Mouse (Mus musculus) liver, embryonic 14.5 days (tissue): ENCODE measurements around the gene Slc22a13.

ENCODE experiments used
- CTCF ChIP-seq: IDR thresholded peaks from 2 replicates; pipeline ENCODE4 v1.5.1; 2016; ENCODE audit warnings: antibody characterized with exemption, low read depth, control low read depth
- EP300 ChIP-seq: IDR thresholded peaks from 2 replicates; pipeline ENCODE4 v1.6.1; 2016; ENCODE audit warnings: antibody characterized with exemption, low read depth

DNA sequence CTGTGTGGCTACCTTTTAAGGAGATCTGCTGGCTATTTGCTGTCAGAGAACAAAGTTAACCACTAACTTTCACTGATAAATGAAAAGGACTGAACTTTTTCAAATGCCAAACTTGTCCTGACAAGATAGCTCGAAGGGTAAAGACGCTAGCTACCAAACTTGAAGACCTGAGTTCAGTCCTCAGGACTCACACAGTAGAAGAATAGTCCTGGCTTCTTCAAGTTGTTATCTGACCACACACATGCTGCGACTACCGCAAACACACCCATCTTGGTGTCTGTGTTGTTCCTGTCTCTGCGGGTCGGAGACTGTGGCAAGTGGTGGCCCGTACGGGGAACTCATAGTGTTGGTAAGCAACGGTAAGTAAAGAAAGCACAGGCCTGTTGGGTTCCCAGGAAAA lies 5.3 kb downstream of the Slc22a13 start:
- TF ChIP-seq EP300 (no peak), CTCF (no peak)
